Mouse (Mus musculus) cerebellum, adult 8-10 months (tissue): ENCODE measurements around the gene Ccnl2.
A peak's percentile ranks its signal among the peaks of the same experiment; 100 is the strongest.
"Not testable (repeated sequence)": the region's sequence is repeated elsewhere in the genome, so short reads cannot be mapped to it uniquely, and the experiment has no call there.

Experiments used
- DNase-seq: peaks from one replicate; pipeline ENCODE4 v3.0.0; 2022

Gene Ccnl2

DNA sequence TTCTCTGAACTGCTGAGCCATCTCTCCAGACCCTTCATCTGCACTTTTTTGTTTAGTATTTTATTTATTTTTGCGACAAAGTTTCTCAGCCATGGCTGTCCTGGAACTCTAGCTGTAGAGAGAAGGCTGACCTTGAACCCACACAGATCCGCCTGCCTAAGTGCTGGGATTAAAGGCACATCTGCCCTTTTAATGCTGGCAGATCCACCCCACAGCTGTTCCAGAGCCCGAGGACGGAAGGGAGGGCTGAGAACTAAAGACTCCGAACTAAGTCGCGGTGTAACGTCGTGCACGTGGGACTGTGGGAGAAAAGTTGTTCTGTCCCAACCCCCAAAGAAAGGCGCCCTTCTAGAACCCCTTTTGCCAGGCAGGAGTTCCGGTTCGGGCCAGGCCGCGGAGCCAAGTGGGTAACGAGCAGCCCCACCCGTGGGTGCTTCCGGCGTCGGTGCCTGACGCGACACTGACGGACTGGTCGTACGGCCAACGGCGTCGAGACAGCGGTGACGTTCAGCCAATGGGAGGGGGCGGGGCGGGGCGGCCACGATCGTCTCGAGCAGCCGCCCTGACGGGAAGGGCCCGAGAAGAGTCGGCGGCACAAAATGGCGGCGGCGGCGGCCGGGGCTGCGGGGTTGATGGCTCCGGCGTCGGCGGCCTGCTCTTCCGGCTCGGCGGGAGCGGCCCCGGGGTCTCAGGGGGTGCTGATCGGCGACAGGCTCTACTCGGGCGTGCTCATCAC is at the start of gene Ccnl2:
Gene Ccnl2 (plus strand): TSS at position 561 of the 736 bp plus-strand sequence.
- peak; percentile 85 for DNase-seq

DNA sequence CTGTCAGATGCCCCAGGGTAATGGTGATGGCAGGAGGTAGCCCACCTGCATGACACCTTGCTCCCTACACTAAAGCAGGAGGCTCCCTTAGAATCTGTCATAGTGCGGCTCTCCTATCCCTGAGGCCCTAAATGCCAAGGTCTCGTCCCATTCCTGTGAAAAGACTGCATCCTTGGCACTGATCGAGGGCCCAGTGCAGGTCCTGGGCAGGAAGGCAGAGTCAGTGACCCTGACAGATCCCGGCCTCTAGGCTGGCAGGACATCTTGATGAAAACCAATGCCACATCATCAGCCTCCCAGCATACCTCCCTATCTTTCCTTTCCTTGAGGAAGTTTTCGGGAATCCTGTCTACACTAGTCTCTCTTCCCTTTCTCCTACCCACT is 42.8 kb upstream of the Ccnl2 start:
- no peak for DNase-seq

DNA sequence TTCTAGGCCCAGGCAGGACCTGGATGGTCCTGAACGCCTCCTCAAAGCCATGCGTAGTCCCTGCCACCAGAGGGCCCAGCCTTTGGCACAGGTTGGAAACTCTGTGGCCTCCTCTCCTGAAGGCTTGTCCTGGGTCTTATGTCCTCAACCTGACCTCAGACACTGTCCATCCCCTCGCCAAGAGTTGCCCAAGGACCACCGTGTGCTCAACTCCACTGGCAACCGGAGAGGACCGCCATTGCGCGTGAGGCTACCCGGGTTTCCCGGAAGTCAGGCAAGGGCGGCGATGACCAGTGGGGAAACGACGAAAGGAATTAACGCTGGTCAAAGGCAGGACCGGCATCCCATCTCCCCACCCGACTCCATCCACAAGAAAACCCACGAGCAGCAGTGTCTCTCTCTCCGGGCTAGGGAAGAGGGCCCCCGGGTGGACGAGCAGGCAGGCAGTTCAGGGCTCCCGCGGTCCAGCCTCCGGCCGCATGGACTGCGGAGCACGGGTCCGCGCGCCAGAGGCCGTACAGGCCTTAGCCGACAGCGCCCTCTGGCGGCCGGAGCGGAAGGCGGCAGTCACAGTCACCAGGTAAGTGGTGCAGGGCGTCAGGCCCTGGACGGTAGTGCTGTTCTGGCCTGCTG is 42.3 kb upstream of the Ccnl2 start:
- DNase-seq = peak; percentile 95

DNA sequence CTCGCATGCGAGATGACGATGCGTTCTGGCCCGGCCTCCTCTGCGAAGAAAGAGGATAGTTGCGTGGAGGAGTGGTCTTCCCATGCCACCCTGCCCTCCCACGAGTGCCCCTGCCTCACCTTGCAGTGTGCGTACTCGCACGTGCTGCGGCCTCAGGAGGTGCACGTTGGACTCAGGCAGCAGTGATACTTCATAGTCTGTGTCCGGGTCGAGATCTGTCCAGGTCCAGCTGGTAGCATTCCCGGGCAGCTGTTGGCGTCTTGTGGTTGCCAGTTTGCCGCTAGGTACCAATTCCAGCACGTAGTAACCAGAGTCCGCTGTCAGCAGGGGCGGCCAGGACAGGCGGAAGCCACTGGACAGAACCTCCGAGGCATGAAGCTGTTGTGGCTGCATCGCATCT is 41.7 kb upstream of the Ccnl2 start:
- no peak for DNase-seq

DNA sequence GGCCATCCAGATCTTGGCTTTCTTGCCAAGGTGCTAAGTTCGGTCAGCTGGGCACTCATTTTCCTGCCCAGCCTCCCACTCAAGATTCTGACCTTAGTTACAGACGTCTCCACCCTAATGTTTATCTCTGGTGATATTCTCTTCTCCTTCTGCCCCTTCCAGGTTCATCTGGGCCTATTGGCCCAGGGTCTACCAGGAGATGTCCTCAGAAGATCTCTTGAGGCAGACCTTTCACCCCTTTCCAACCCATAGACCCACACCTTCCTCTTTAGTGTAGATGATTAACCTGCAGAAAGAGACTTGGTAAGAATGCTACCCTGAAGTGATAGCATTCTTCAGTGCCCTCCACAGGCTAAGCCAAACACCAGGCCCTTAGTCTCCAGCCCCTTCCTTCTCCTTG is 40.6 kb upstream of the Ccnl2 start:
- DNase-seq = no peak

DNA sequence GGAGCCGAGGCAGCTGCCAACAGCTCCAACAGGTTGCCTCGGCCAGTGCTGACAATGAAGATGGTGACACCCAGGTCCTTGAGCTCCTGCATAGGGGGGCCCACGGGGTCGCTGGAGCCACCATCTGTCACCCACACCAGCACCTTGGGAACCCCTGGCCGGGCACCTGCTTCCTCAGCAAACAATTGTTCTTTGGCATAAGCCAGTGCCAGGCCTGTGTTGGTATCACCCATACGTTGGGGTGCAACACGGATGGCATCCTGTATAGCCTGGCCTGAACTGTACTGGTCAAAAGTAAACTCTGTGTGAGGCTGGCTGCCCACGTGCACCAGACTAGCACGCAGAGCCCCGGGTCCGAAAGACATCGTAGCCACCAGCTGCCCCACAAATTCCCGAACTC is 39.5 kb upstream of the Ccnl2 start:
- no peak for DNase-seq

DNA sequence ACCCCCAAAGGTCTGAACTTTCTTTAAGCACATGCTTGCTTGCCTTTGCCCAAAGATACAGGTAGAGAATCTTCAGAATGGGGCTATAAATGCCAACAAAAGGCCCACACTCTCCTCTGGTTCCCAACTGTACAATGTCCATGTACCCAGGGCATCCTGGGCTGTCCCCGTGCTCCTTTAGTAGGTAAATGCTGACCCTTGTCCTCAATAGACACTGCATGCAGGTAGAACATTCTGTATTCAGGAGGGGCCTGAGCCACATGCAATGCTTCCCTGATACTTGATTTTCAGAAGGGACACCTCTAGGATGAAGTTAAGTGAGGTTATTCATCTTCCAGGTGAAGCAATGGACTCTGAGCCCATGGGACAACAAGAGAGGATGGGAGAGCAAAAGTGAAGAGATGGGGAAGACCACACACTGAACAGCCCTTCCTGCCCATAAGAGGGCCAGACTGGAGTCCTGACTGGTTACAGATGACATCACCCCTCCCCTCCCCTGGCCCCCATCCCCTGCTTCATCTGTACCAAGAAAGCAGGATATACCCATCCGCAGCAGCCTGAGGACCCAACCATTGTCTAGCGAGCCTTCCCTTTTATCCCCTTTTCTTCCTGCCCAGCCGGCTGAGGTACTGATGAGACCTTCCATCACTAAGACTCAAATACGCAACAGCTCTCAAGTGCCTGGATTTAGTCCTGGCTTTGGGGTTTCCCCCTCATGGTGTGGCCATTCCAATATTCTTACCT is 38.8 kb upstream of the Ccnl2 start:
- peak; percentile 25 for DNase-seq

DNA sequence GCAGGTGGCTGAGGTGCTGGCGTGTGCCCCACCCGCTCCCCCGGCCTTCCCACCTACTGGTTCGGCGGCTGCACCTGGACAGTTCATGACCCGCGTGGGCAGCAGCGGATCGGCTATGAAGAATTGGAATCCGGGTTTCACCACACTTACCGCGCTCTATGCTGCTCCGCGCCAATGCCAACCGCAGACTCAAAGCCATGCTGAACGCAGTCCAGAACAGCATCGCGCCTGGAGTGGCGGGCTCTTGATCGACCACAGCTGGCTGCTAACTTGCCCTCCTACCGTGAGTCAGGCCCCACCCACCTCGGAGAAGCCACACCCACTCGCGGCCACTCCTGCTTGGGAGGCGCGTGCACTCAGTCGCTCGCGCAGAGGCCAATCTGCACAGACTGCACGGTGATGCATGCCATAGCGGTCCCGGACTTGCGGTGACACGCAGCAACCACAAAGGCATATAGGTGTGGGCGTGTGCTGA is 38.0 kb upstream of the Ccnl2 start, which contains the start of gene Vwa1:
Gene Vwa1 (minus strand): TSS at position 419 of the 475 bp plus-strand sequence.
- DNase-seq = peak; percentile 88

DNA sequence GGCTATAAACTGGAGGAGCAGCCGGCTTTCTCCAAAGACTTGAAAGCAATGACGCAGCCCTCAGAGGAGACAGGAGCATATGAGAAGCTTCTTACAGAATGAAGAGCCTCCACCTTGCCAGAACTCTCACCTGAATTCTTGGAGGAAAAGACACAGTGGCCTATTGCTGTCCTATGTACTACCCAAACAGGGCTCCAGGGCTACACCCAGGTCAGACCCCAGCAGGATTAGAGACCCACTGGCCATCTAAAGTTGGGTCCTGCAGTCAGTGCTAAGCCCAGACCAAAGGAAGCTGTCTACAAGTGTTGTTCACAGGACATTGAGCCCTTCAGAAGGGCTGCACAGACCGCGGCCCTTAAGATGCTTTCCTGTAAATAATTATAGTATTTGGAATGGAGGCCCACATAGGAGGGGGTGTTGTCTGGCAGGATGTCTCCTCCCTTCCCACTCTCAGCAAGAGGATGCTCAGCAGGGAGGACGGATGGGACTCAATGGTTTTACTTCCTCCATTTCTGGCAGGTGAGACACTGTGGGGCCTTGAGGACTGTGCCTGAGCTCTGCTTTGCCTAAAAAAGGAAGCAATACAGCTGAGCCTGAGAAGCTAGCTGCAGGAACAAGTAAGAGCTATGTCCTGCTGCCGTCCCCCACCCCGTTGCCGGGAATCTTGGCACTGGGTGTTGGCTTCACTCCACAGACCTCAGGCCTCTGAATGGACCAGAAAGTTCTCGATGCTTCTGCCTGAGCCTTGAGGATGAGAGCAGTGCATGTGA is 37.1 kb upstream of the Ccnl2 start:
- DNase-seq = peak; percentile 56

DNA sequence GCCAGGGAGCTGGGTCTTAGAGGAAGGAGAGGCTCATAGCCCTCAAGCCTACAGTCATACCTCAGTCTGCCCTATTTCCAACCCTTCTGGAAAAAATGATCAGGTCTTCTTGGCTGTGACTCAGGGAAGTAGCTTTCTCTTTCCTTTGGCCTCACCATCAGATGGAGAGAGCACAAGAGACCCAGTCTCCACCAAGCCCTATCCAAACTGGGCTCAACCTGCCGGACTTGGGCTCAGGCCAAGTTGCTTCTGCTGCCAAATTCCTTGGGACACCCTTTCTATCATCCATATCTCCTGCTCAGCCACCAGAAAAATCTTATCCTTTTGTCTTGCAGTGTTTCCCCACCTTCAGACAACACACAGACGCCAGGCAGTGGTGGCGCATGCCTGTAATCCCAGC is 36.4 kb upstream of the Ccnl2 start:
- peak; percentile 69 for DNase-seq

DNA sequence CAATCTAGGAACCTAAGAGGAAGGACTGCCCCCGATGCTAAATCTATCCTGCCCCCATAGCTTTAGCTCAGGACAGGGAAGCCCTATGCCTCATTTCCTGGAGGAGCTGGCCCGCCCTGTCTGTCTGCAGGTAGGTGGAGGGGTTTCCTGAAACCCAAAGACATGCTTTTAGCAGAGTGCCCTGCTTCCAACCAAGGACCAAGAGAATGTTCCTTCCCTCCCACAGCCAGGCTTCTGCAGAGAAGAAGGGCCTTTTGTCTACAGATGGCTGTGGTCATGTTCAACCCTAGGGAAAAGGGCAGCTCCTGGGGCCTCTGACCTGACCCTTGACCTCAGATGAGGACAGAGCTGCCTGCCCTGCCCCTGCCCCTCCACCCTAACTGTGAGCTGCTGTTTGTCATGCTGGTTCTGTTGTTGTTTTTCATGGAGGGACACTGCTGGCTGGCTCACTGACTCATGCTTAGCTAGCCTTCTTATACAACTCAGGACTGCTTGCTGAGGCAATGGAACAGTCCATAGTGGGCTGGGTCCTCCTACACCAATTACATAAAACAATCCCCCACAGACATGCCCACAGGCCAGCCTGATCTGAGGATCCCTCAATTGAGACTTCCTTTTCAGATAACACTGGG is 35.5 kb upstream of the Ccnl2 start:
- DNase-seq = no peak

DNA sequence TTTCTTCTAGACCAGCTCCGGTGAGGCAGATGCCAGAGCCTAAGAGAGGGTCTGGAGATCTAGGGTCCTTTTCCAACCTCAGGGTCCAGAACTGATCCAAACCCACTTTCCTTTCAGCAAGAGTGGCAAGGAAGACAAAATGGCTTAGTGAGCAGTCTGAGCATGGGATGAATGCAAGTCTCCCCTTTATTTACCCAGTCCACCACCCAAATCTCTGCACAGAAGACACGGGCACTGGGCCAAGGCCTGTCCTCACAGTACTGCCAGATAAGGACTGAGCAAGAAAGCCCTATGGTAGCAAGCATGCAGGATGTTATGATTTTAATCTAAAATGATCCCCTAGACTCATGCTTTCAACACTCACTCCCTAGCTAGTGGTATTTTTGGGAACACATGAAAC is 34.5 kb upstream of the Ccnl2 start:
- DNase-seq = no peak

DNA sequence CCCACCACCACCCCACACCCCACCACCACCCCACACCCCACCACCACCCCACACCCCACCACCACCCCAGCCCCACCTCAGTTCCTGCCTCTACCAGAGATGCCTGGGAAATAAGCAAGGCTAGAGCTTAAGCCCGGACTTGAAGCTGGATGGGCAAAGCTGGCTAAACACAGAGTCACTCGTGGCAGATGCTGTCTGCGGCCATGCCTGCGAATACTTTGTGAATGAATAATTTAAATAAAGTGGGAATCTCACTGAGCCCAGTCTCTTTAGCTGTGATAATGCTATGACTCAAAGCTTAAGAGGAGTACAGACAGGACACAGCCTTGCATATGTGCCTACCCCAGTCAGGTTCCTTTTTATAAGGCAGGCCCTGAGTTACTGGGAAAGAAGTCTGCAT is 32.8 kb upstream of the Ccnl2 start:
- DNase-seq = no peak

DNA sequence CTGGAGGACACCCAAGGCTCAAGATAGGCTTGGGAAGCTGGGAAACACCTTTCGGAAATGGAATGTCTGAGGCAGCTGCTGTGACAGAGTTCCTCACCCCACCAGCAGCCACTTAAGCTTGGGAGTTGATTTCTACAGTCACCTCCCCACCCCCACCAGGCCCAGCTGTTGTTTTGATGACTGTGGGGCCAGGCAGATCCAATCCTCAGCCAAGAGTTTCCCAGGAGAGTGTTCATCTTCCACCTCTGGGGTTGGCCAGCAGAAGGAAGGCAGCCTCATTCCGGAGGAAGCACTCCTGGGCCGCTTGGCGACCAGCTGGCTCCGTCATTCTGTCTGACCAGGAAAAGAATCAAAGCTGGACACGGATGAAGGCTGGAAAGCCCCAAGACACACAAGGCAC is 31.4 kb upstream of the Ccnl2 start:
- DNase-seq = no peak

DNA sequence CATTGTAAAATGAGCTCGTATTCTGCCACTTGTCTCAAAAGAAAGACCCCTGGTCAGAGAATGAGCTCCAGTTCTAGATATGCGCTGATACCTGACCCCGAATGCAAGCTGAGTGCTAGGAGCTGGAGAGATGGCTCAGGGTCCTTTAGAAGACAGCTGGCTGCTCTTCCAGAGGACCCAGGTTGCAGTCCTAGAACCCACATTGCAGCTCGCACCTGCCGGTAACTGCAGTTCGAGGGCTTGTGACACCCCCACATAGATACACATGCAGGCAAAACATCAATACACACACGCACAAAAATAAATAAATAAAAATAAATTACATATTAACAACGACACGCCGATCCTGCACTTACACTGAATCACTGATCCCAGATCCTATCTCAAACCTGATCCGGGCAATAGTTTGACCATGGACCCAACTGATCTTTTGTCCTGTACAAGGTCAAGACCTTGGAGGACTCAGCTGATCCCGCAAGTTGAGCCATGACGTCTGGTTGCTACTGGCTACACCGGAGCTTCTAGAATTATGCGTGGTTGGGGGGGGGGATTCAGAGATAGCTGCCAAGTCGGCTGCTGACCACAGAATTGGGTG is 28.7 kb upstream of the Ccnl2 start:
- peak; percentile 39 for DNase-seq

DNA sequence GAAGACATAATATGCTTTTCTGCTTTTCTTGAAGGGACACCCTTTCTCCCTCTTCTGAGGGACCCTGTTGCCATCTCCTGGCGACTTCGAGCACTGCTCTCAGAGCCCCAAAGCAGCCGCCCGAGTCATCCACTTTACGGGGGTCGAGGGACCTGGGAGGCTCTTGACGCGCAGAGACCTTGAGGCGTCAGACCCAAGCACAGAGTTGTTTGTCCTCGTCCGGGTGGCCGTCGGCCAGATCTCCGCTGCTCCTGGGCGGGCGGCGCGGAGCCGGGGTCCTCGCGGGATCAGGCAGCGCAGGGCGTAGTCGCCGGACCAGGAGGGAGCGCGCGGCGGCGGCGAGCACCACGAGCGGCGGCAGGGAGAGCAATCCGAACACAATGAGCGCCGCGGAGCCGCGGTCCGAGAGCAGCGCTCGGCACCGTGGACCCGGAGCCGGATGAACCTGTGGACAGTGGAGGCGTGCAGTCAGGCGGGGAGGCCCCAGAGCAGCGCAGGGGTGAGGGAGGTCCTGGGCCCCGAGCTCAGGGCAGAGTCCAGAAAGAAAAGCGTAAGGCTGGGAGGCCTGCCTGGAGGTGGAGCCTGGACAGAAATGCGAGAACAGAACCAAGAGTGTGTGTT is 28.1 kb upstream of the Ccnl2 start:
- DNase-seq = peak; percentile 79

DNA sequence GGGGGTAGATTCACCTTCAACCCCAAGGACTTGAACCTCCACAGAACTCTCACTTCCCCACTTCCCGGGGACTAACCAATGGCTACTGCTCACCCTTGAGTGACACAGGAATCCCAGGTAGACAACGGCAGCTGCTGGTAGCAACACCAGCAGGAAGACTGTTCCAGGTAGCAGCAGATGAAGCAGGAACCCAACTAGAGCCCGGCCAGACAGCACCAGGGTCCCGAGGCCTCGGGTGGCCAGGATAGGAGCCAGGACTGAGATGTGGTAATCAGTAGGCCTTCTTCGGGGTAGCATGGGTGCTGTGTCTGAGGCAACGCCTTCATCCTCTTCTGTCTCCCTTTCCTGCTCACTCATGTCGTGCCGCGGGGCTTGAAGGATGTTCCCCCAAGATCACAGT is 27.0 kb upstream of the Ccnl2 start:
- no peak for DNase-seq

DNA sequence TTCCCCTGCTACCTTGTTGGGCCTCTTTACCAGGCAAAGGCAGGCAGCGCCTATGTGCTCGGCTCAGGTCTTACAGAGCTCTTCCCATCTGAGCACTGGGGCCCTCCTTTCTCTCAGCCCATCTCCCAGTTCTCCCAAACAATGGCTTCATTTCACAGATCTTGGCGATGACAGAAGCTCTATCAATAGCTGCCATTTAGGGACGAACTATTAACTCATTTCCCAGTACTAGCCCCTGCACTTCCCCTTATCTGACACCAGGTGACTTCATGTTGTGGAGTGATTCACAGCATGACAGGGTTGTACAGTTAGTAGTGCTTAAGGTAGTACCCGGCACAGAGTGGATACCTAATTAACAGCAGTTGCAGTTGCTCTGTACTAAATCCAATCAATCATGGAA is 26.5 kb upstream of the Ccnl2 start, which contains the start of gene Tmem88b:
Gene Tmem88b (minus strand): TSS at position 56 of the 400 bp plus-strand sequence.
- DNase-seq = no peak

DNA sequence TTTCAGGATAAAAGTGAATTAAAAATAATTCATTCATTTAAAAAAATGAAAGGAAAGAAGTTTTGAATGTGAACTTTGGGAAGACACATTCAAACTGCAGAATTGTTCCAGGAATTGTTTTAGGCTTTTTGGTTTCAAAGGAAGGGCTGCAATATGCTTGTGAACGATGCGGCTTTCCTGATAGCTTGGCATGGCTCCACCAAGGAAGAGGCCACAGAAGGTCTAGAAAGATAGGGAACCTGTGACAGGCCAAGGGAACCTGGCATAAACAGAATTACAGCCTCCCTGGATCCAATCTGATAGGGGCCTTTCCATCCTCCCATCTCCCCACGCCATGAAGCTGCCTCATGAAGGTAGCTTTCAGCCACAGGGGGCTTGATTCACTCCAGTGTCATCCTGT is 24.0 kb upstream of the Ccnl2 start:
- no peak for DNase-seq

DNA sequence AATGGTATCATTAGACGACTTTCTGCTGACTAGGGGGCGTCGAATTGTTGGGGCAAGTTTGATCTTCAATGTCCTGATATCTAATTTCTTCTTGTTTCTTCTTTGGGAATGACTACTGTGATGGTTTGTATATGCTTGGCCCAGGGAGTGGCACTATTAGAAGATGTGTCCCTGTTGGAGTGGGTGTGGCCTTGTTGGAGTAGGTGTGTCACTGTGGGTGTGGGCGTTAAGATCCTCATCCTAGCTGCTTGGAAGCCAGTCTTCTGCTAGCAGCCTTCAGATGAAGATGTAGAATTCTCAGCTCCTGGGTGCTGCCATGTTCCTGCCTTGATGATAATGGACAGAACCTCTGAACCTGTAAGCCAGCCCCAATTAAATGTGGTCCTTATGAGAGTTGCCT is 23.5 kb upstream of the Ccnl2 start:
- DNase-seq = not testable (repeated sequence)

DNA sequence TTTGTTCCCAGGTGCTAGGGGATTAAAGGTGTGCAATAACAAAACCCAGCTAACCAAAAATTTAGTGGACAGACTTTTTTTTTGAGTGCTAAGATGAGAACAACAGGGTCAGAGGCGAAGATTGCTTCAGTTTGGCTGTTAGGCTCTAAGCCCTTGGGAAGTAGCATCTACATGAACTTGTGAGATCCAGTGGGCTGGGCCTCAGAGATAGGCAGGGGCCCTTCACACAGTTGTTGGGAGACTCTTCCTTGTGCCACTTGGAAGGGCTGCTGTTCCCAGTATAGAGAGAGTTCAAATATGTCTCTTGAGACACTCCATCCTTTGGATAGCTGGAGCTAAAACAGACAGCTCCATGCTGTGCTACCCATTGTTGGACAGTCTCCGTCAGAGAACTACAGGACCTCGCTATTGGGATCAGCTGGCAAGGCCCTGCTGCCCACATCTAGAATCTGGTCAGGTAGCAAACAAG is 22.2 kb upstream of the Ccnl2 start, which contains the start of gene Ankrd65:
Gene Ankrd65 (plus strand): TSS at position 419 of the 469 bp plus-strand sequence.
- no peak for DNase-seq
